Mouse (Mus musculus) embryonic stem cell, embryonic (primary cell): ENCODE results near the gene Trim66.

Experiments used
- CTCF ChIA-PET, 4 experiments: fragments of 300-600 bp in 2 of 4; fragments of 350-600 bp in 2 of 4; sonication (Branson Sonifier 250); formaldehyde crosslinking; loops; one replicate each; lab custom pipeline; 2022; ENCODE audit warnings: inconsistent platforms in 2 of 4; lab: Charles Lee
- POLR2A ChIA-PET, 4 experiments: fragments of 300-600 bp in 2 of 4; fragments of 350-600 bp in 2 of 4; sonication (Branson Sonifier 250); formaldehyde crosslinking; loops; one replicate each; lab custom pipeline; 2022; ENCODE audit warnings: antibody characterized with exemption in 4 of 4, inconsistent platforms in 1 of 4; lab: Charles Lee

Gene Trim66

DNA sequence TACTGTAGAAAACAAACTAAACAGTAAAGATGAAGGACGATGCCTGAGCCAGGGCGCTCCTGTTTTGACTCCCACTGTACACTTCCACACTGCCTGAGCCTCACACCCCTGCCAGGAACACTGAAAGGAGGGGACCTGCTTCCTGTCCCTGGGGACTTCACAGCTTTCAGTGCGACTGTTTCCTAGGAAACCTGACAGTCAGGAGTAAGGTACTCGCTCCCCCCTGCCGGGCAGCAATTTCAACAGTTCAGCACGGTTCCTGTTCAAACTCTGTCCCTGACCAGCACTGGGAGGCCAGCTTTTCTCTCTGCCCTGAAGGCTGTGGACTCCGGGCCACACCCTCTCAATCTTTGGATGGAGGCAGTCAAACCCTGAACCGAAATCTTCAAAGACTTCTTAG is 815 bp downstream of the Trim66 start:
- ChIA-PET POLR2A (interaction anchor here (0.6 to 12.5 kb wide), 30 partner anchors 9 to 741 kb away, joined by 3 to 379 read pairs (median 5); partner anchors contain the start of genes Rpl27a (in 4 of the 4), Akip1 (in 2 of the 4) and St5 (in 2 of the 4)), CTCF (interaction anchor here in 3 of 4 experiments (0.5 to 1.4 kb wide), 8 partner anchors 11 to 1913 kb away, joined by 3 to 5 read pairs (median 4); partner anchors contain the start of gene Rpl27a (in 1 of the 3))

DNA sequence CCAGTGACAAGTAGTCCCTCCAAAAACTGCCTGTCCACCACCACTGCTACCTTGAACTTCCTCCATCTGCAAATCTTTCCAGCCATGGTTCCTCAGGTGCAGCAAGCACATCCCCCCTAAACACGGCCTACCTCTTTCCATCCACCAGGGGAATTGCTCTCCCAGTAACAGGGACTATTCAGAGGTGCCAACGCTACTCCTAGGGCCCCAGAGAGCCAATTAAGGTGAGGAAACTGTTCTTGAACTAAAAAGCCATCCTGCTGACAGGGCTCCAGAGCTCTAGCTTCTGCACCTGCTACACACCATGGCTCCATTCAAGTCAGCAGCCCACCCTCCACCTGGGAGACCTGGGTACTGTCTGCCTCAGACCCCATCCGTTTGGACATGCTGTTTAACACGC is 10.4 kb downstream of the Trim66 start:
- CTCF ChIA-PET: interaction anchor here in 1 of 4 experiments (0.6 kb wide), 1 partner anchor 292 kb away, joined by 6 read pairs; no protein-coding TSS in a partner anchor
- POLR2A ChIA-PET: interaction anchor here in 3 of 4 experiments (0.6 to 6.3 kb wide), 9 partner anchors 10 to 475 kb away, joined by 3 to 43 read pairs (median 4); partner anchors contain the start of genes Rpl27a (in 2 of the 3), Trim66 (in 2 of the 3), Akip1 (in 1 of the 3) and St5 (in 1 of the 3)

DNA sequence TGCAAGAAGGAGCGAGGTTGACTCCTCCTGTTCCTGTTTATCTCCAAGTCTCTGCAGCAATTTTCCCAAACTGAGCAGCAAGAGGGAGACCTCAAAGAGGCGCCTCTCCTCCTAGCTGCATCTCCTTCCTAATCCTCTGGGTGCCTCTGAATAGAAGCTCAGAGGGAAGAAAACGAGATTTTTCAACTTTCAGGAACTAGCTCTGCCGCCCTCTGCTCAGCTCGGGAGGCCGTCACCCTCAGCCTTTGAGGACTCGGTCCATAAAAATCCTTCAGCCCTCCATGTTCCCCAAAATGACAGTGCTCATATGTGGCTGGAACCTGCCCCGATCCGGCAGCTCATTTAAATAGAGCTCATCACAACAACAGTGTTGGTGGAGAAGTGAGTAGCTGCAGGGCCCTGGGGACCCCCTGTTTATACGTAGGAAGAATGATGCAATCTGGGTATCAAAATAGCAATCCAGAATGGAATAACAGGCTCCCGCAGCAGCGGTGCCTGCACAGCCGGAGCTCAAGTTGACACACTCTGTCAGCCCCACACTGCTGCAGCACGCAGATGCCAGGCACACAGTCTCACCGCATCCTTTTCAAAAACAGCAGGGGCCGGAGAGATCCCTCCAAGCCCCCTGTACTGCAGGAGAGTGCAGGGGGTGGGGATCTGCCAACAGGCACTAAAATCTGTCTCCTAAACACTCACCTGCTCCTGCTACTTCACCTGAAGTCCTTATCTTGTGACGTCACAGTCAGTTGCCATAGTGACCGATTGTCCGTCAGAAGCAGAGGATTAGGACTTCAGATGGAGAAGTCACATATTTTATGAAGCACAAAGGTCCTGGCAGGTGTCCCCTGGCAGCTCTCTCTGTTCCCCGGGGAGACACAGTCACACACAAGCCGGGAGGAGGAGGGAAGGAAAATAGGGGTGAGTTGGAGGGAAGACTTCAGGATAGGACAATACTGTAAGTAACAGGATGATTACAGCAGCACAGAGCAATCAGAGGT is 14.3 kb downstream of the Trim66 start:
- ChIA-PET POLR2A (interaction anchor here (0.5 to 5.4 kb wide), 25 partner anchors 9 to 452 kb away, joined by 3 to 57 read pairs (median 5); partner anchors contain the start of genes Rpl27a (in 3 of the 4) and Trim66 (in 2 of the 4)), CTCF (interaction anchor here in 2 of 4 experiments (0.5 to 1.8 kb wide), 7 partner anchors 10 to 354 kb away, joined by 3 to 5 read pairs (median 4); partner anchors contain the start of gene Rpl27a (in 1 of the 2))

DNA sequence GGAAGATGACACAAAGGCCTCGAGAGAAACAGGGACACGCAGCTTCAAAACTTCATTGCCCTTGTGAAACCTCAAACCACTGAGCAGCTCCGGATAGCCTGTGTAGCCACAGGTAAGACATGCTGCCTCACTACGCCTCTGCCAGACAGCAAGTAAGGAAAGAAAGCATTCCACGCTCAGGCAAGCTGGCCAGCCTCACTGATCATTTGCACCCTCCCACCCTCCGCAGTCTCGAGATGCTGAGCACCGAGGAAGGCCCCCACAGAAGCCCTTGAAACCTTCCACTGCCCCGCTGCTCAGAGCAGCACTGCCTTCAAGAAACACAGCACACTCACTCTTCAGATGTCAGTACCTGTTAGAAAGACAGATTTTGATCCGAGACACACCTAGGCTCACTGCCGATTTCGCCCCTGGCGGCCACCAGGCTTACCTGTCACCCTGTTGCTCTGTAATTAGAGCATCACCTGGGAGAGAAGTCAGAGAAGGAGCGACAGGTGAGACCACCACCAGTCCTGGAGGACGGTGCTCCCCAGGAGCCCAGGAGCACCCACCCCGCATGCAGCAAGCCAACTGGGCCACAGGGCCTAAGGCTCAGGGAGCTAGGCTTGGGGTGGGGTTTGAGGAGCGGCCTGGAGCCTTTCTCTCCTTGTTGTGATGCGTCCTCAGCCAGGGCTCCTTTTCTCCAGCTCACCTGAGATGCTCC is 15.2 kb downstream of the Trim66 start:
- POLR2A ChIA-PET: interaction anchor here (0.9 to 5.4 kb wide), 21 partner anchors 8 to 451 kb away, joined by 3 to 57 read pairs (median 6); partner anchors contain the start of genes Rpl27a (in 3 of the 4) and Trim66 (in 2 of the 4)
- CTCF ChIA-PET: interaction anchor here in 3 of 4 experiments (0.6 to 1.8 kb wide), 7 partner anchors 9 to 354 kb away, joined by 3 to 5 read pairs (median 4); partner anchors contain the start of gene Rpl27a (in 1 of the 3)

DNA sequence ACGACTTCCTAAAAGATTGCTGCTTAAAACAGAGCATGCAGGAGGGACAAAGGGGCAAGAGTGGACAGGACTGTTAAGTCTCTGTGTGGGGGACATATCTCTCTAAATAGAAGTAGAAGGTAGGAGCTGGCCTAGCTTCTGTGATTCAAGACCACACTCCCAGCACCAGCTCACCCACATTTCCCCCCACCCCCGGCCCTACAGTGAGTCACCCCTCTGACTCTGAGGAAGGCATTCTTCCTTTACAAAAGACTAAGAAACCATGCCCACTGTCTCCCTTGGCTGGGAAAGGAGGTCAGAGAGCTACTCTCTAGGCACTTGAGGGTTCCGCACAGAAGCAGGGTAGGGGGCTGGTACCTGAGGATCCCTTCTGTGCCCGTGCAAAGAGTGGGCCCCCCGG is 23.7 kb downstream of the Trim66 start:
- CTCF ChIA-PET: interaction anchor here in 2 of 4 experiments (0.5 to 1.7 kb wide), 3 partner anchors 8 to 256 kb away, joined by 3 to 6 read pairs (median 5); no protein-coding TSS in a partner anchor
- POLR2A ChIA-PET: interaction anchor here in 3 of 4 experiments (0.7 to 12.0 kb wide), 9 partner anchors 9 to 41 kb away, joined by 3 to 58 read pairs (median 5); partner anchors contain the start of genes Rpl27a (in 3 of the 3) and Trim66 (in 2 of the 3)

DNA sequence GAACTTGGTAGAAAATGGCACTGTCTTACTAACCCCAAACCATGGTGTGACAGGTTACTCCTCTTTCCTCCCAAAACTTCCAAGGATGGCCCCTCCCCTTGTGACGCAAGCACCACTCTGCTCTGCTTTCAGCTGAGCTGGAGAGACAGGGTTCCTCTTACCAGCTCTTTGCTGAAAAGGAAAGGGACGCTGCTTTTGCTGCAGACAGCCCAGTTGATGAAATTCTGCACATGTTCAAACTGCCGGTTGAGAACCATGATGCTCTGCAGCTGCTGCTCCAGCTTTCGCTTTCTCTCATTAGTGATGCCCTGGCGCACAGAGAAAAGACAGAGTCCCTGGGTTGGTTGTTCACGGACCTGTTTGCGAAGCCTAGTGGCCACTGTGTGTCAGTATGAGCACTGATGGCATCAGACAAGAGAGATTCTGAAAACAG is 27.2 kb downstream of the Trim66 start:
- POLR2A ChIA-PET: interaction anchor here in 3 of 4 experiments (0.5 to 12.0 kb wide), 11 partner anchors 8 to 171 kb away, joined by 3 to 58 read pairs (median 4); partner anchors contain the start of gene Rpl27a (in 3 of the 3)
- CTCF ChIA-PET: interaction anchor here in 2 of 4 experiments (0.6 to 2.4 kb wide), 4 partner anchors 13 to 395 kb away, joined by 3 to 8 read pairs (median 4); no protein-coding TSS in a partner anchor

DNA sequence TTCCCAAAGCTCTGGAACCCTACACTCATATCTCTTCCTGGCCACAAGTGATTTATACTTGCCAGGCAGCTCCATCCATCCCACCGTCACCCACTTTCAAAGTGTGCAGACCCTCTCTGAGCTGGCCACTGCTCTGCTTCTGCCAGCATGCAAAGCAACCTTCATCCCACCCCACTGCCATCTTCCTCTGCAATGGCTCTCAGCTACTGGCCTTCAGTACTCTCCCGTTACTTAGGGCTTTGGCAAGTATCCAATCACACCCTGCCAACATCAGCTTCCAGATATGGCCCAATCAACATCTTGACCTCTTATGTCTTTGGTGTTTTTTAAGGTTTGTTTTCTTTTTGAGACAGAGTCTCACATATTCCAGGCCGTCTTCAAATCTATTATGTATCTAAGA is 30.0 kb downstream of the Trim66 start:
- ChIA-PET CTCF (no interaction called here), POLR2A (interaction anchor here in 3 of 4 experiments (0.5 to 12.0 kb wide), 10 partner anchors 9 to 139 kb away, joined by 3 to 58 read pairs (median 4); partner anchors contain the start of gene Rpl27a (in 2 of the 3))

DNA sequence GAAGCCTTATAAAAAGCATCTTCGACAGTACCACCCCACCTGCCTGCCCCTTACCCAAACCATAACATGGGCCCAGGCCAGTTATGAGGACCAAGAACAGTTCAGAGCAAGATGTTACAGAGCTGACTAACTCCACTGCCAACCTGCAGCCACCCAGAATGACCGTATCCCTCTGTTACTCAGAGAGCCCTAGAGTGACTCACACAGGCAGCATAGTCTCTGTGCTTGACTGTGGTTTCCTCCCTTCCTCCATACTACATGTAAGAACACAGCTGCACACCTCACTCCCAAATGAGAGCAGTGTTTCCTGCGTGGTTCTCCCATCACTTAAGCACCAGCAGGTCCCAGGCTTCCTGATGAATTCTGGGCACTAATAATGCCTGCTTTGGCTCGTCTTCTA is 37.2 kb downstream of the Trim66 start:
- ChIA-PET CTCF (interaction anchor here in 1 of 4 experiments (0.6 kb wide), 1 partner anchor 332 kb away, joined by 6 read pairs; no protein-coding TSS in a partner anchor), POLR2A (interaction anchor here in 3 of 4 experiments (0.6 to 1.8 kb wide), 6 partner anchors 10 to 48 kb away, joined by 3 to 7 read pairs (median 4); partner anchors contain the start of gene Rpl27a (in 2 of the 3))

DNA sequence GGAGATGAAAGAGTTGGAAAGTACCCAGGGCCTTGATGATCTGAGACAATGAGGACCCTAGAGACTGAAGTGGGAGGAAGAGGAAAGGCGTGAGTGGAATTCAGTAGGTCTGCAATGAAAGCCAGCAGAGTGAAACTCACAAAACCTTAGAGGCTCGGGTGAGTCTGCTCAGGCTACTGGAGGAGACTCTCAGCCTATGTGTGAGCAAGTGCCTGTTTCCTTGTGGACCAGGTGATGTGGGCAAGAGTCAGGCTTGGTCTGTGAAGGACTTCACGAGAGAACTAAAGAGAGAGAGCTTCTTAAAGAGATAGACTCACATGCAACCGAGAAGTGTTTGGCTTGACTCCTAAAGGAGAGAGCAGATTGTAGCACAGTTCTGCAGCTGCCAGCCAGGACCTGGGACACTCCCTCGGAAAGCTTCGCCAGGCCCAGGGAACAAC is 39.7 kb downstream of the Trim66 start:
- CTCF ChIA-PET: no interaction called here
- POLR2A ChIA-PET: interaction anchor here in 2 of 4 experiments (0.8 to 3.2 kb wide), 7 partner anchors 10 to 50 kb away, joined by 3 to 10 read pairs (median 5); partner anchors contain the start of gene Rpl27a (in 1 of the 2)

DNA sequence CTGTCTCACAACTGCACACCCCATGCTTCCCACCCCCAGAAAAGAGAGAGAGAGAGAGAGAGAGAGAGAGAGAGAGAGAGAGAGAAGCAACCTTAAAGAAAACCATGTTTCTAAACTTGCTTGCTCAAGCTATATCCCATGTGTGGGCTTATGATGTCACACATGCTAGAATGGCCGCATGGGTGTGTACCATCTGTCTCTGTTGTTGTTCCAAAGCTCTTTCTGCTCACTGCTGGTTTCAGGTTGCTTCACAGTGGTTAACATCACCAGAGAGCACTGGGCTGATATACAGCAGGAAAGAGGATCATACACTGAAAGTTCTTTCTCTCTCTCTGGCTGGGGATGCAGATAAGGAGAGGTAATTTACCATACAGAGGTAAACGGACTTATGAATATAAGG is 40.3 kb downstream of the Trim66 start:
- CTCF ChIA-PET: no interaction called here
- POLR2A ChIA-PET: interaction anchor here in 3 of 4 experiments (0.6 to 3.2 kb wide), 11 partner anchors 9 to 62 kb away, joined by 3 to 10 read pairs (median 4); partner anchors contain the start of genes Rpl27a (in 2 of the 3) and Trim66 (in 1 of the 3)

DNA sequence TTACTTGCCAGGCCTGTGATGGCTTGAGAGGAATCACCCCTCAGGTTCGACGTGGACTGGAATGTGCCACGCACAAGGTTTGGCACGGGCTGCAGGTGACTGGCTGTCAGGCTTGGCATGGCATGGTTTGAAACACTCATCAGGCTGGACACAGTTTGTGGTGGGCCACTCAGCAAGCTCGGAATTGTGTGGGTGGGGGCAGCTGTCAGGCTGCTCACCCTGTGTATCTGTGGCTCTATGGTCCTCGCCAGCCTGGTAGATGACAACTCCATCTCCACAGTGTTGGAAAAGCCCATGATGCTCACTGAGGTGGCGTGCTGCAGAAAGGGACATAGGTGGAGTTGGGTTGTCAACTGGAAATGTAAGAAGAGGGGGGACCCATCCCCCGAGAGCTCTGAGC is 47.2 kb downstream of the Trim66 start:
- ChIA-PET CTCF (interaction anchor here in 1 of 4 experiments (1.5 kb wide), 1 partner anchor 321 kb away, joined by 3 read pairs; no protein-coding TSS in a partner anchor), POLR2A (interaction anchor here in 3 of 4 experiments (0.7 to 4.5 kb wide), 6 partner anchors 9 to 820 kb away, joined by 3 to 33 read pairs (median 3); partner anchors contain the start of gene Rpl27a (in 2 of the 3))

DNA sequence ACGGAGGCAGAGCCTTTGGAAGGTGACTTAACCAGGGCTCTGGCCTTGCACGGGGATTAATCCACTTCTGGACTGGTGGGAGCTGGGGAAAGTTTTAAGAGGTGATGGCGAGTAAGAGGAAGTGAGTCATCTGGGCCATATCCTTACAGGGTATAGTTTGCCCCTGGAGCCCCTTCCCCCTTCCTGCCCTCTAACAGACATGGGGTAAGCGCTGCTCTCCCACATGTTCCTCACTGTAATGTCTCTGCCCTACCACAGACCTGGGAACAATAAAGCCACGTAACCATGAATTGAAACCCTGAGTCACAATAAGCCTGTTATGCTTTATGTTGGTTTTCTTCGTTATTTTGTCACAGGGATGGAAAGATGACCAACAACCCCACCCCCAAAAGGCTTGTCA is 51.4 kb downstream of the Trim66 start:
- ChIA-PET CTCF (no interaction called here), POLR2A (interaction anchor here in 3 of 4 experiments (0.7 to 4.5 kb wide), 7 partner anchors 9 to 1352 kb away, joined by 3 to 38 read pairs (median 5); no protein-coding TSS in a partner anchor)

DNA sequence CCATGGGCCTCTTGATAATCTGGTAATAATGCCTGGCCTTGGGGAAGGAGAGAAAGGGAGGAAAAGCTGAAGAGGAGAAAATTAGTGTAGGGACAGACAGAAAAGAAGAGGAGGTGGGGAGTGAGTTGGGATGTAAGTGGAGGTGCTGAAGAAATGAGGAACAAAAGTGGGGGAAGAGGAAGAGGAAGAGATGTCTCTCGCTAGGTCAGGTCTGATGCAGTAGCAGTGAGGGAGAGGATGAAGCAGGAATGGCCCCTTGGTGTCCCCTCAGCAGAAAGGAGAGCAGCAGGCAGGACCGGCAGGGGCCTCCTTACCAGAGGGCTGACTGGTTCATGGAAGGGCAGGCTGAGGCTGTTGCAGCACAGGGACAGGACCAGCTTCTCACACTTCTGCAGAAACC is 52.2 kb downstream of the Trim66 start:
- ChIA-PET CTCF (no interaction called here), POLR2A (interaction anchor here in 2 of 4 experiments (1.5 to 4.4 kb wide), 3 partner anchors 8 to 12 kb away, joined by 5 to 38 read pairs (median 5); no protein-coding TSS in a partner anchor)

DNA sequence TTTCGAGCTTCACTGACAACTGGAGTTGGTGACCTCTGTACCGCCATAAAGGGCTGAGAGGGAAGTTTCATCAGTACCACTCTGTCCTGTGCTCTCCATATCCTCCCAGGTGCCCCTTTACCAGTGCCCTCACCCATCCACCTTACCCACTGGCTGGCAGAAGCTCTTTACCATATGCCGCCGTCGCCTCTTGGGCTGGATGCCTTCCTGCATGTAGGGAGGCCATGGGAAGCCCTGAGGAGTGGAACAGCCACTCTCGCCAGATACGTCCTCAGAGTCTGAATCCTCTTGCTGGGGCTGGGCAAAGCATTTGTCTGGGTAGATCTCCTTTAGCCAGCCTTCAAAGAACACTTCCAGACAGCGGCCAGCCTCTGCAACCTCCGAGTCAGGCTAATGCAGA is 53.1 kb downstream of the Trim66 start:
- ChIA-PET POLR2A (interaction anchor here in 2 of 4 experiments (0.8 to 4.4 kb wide), 4 partner anchors 8 to 249 kb away, joined by 3 to 38 read pairs (median 4); partner anchors contain the start of genes Akip1 (in 1 of the 2) and St5 (in 1 of the 2)), CTCF (interaction anchor here in 1 of 4 experiments (0.7 to 1.2 kb wide), 2 partner anchors 39 to 200 kb away, joined by 3 read pairs; no protein-coding TSS in a partner anchor)

DNA sequence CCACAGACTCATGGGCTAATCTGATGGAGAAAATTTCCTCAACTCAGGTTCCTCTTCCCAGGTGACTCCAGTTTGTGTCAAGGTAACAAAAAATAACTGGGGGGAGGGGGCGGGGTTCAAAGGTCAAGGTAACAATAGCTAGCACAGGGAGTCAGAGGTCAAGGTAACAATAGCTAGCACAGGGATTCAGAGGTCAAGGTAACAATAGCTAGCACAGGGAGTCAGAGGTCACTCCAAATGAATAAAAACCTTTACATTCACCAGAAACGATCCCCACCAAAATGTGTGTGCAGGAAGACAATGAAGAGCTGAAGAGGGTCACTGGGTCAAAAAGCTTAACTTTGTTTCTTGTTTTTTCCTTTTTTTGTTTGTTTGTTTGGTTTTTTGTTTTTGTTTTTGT is 59.9 kb downstream of the Trim66 start:
- POLR2A ChIA-PET: interaction anchor here in 3 of 4 experiments (0.6 to 8.7 kb wide), 65 partner anchors 8 to 613 kb away, joined by 3 to 149 read pairs (median 4); partner anchors contain the start of genes Rpl27a (in 3 of the 3), Stk33 (in 3 of the 3), Trim66 (in 2 of the 3) and Akip1 (in 1 of the 3)
- CTCF ChIA-PET: interaction anchor here in 3 of 4 experiments (0.6 to 0.8 kb wide), 4 partner anchors 9 to 715 kb away, joined by 3 to 5 read pairs (median 4); partner anchors contain the start of gene Stk33 (in 1 of the 3)

DNA sequence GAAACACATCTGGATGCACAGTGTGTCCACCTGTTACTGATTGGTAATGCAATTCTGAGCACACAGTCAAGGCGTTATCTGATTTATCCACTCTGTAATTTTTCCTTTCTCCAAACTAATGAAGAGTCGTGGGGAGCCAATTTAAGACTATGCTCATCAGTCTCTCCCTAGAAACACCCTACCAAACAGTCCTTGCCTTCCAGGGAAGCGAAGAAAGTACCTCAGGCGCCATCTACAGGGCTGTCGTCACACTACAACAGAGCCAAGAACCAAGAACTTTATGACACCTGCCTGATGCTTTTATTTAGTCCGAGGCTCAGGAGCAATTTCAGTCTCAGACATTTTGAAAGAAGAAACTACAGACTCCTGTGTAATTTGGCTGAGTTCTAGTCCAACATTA is 62.9 kb downstream of the Trim66 start:
- ChIA-PET CTCF (interaction anchor here in 1 of 4 experiments (1.0 kb wide), 1 partner anchor 306 kb away, joined by 3 read pairs; no protein-coding TSS in a partner anchor), POLR2A (interaction anchor here in 3 of 4 experiments (0.7 to 8.7 kb wide), 7 partner anchors 9 to 276 kb away, joined by 3 to 149 read pairs (median 37); partner anchors contain the start of gene Rpl27a (in 3 of the 3))
